Mouse (Mus musculus) ZHBTc4 (cell line): ENCODE data around the gene Atp1b2.
A peak's percentile ranks its signal among the peaks of the same experiment; 100 is the strongest.

Experiments
- DNase-seq: peaks from one replicate; pipeline ENCODE4 v3.0.0-alpha.2; 2011; ENCODE audit warnings: low read depth, low spot score

The Atp1b2 gene

DNA sequence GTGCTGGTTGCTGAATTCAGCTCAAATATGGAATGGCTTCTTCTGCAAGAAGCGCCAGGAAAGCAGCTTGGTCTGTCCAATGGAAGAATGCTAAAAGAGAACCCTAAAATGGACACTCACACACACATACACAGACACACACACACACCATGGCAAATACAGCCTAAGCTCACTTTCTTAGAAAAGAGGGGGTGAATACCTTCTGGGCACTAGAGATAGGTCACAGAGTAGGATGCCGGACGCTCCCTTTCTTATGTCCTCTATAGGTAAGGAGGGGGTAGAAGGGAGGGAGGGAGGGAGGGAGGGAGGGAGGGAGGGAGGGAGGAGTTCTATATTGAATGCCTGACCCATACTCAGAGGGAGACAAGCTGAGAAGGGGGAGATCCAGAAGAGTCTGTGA is 2.8 kb upstream of the Atp1b2 start:
- DNase-seq = no peak

DNA sequence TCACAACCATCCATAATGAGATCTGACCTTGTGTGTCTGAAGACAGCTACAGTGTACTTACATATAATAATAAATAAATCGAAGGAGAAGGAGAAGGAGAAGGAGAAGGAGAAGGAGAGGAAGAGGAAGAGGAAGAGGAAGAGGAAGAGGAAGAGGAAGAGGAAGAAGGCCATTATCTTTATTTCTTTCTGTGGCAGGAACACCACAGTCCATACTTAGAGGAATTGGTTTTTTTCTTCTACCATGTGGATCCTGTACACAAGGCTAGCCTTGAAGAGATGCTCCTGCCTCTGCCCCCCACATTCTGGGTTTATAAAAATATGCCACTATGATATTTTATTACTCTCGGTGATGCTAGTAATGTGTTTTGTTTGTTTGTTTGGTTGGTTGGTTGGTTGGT is 1.1 kb upstream of the Atp1b2 start:
- no peak for DNase-seq

DNA sequence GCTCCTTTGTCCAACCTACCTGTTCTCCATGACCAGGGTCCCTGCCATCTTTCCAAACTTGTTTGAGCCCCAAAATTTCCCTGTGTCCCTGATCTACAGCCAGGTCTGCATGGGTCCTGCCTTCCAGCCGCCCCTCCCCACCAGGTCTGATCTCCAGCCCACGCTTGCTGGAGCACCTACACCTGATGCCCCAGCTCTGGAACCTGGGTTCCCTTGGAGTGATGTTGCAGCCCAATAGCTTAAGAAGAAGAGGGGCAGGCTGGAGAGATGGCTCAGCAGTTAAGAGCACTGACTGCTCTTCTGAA is 701 bp upstream of the Atp1b2 start:
- DNase-seq = no peak

DNA sequence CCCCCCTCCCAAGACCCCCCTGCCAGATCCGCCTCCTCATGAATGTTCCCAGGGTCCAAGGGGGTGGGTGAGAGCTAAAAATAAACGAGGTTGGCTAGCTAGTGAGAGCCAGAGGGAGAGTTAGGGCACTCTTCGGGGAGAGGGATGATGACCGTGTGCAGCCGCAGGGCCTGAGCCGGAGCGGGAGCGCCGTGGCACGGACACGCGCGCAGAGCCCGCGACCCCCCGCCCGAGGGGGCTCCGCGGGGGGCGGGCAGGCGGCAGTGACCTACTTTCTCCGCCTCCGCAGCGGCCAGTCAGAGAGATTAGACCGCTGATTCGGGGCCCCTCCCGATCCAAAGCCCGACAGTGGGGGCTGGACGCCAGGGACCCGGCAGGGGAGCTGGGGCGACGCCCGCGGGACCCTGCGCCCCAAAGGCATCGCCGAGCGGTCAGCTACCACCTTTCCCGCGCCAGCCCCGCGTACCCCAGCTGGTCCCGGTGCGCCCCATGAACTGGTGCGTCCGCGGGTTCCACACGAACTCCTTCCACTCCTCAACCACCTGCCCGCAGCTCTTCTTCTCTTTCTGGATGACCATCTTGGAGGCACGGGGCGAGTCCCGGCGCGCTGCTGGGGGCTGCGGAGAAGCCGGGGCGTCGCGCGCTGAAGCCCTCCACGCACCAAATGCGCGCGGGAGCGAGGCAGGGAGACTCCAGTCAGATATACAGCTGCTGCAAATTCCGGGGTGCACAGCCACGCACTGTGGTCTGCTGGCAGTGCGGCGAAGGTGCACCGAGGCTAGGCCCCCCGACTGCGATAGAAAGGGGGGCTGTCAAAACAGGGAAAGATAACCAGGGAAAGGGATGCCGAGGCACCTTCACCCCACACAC is 712 bp downstream of the Atp1b2 start:
- peak; percentile 26 for DNase-seq

DNA sequence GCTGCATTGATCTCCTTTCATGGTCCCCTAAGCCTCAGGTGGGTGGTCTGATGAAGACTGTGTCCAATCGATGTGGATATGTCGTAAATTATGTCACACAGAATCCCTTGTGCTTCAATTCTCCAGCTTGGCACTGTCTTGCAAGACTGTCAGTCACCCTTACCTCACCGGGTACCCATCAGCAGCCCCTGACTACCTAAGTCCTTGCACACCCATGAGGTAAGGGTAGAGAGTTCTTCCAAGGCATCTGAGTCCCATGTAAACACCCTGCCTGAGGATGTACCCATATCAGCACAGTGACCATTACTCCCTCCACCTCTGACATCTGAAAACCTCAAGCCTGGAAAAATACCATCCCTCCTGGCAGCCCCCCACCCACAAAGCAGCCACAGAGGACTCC is 1.4 kb downstream of the Atp1b2 start:
- no peak for DNase-seq

DNA sequence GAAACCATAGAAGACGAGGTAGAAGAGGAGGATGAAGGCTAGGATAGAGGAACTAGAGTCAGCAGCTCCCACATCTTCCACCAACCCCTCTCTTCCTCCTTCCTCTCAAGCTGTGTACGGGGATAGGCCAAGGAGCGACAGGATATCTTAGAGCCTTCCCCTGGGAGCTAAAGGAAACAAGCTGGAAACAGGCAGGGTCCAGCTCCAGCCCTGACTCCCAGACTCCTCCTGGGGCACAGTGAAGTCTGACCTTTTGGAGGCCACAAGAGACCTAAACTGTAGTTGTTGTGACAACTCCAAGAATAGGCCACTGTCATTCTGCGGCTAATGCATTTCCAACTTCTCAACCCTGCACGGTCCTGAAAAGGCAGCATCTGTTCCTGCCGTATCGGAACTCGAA is 2.2 kb downstream of the Atp1b2 start:
- no peak for DNase-seq

DNA sequence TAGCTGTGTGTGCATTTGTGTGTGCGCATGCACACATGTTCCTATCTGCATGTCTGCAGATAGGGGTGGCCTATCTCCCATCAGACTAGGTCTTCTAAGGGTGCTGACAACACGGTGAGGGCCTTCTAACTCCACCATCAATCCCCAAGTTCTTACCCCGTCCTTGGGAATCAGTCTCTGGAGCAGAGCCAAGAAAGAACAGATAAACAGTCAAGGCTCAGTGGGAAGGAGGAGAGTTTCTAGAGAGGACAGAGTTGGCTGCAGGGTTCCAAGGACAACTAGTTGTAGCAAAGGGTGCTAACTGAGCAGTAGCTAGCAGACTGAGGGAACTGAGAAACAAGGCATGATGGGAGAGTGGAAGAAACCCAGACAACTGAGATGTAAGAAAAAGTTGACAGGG is 4.0 kb downstream of the Atp1b2 start:
- DNase-seq = no peak

DNA sequence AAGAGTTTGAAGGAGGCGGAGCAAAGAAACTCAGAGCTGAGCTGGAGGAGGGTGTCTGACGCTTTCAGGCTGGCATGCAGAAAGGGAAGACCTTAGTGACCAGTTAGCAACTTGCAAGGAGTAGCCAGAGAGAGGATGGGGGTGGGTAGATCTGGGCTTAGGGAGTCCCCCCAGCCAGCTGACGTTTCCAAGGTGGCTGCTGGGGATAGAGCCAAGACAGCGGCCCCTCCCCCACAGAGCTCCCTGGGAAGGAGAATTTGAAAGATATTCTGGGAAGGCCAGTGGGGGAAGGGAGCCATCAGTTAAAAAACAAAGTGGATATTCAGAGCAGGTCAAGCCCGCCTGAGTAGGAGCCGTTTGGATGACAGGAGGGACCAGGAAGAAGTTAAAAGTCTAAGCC is 5.6 kb downstream of the Atp1b2 start:
- DNase-seq = peak; percentile 71

DNA sequence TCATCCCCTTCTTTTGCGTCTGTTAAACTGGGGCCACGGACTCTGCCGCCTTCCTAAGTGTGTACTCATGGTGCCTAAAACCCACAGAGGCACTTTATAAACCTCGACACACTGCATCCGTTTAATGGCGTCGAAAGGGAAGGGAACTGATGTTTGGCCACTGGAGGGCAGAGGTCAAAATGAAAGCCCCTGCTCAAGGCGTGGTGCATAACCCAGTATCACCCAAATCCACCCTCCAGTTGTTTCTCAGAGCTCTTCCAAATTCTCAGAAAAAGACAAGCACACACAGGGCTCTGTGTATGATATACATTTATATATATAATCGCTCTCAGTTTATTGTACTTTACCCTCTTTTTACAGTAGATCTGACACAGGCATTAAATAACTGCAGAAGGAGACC is 6.3 kb downstream of the Atp1b2 start:
- no peak for DNase-seq

DNA sequence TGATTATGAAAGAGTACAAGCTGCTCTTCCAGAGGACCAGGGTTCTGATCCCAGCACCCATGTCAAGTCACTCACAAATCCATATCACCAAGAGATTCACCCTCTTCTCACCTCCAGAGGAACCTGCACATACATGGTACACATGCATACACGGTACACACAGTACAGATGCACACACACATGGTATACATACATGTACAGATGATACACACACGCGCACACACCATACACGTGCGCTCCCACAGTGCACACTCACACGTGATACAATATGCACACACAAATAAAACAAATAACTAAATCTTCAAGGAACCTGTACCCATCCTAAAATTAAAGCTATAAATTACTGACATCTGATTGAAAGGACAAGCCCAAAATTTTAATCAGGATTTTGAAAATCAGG is 10.9 kb downstream of the Atp1b2 start:
- DNase-seq = no peak

DNA sequence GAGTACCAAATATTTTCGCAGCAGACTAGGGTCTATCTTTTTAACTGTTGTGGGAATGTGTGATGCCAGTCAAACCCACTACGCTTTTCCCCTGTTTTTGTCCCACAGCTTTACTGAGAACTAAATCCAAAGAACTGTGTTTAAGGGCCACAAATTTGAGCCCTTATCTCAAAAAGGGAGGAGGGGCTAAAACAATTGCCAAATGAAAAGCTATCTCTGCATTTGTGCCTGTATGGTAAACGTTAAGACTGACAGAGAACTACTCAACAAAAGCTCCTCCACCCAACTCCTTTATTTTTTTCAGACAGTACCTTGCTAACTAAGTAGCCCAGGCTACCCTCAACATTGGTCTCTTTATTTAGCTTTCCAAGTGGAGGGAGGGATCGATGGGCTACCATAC is 12.9 kb downstream of the Atp1b2 start:
- no peak for DNase-seq

DNA sequence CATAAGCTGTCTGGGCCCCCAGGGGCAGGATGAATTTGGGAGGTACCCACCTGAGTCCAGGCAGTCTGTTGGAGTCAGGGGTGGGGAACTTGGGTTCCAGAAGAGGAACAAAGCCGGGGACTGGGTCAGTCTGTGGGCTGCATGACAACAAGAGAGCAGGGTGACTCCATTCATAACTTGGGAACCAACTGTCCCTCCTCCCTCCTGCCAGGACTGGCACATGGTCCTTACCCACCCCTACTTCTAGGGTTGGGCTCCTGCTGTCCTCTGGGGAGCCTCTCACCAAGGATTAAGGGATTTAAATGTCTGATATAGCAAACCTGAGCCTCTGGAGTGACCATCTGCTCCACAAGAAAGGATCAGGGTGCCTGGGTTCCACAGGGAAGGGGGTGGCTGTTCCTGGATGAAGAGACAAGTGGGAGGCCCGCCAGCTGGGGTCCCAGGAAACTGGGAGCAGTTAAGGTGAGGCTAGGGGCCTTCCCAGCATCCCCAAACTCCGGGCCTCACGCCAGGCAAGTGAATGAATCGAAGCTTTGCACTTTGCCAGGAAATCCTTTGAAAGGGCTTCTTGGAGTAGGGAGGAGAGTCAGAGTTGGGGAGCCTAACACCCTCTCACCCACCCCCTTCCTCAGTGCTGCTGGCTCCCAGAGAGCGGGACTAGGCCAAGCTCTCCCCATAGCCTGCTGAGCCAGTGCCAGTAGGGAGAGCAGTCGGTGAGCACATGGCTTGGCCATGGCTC is 13.7 kb downstream of the Atp1b2 start:
- DNase-seq = no peak

DNA sequence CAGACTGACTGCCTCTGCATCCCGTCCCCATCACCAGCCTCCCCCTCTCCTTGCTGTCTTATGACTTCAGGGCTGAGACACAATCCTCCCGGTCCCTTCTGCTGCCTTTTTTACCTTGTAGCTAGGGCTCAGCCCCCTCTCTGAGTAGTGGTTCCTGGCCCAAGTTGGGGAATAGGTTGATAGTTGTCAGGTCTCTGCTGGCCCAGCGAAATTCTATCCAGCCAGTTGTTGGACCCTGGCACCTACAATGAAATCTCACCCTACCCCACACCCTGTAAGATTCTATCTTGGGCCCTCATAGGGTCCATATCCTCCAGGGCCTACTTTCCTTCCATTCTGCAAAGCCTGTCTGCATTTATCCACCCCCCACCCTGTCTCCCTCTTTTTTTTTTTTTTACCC is 14.3 kb downstream of the Atp1b2 start:
- DNase-seq = no peak

DNA sequence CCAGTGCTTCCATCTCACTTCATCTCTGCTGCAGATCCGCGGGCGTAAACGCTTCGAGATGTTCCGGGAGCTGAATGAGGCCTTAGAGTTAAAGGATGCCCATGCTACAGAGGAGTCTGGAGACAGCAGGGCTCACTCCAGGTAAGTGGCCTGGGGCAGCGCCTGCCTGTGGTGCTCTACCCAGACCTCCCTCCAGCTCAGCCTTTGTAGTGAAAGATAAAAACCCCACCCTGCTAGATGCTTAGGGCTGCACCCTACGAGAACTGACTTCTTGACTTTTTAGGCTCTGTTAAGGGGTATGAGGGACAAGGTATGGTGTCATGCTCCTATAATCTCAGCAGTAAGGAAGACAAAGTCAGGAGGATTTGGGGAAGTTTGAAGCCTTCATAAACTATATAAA is 15.1 kb downstream of the Atp1b2 start:
- no peak for DNase-seq

DNA sequence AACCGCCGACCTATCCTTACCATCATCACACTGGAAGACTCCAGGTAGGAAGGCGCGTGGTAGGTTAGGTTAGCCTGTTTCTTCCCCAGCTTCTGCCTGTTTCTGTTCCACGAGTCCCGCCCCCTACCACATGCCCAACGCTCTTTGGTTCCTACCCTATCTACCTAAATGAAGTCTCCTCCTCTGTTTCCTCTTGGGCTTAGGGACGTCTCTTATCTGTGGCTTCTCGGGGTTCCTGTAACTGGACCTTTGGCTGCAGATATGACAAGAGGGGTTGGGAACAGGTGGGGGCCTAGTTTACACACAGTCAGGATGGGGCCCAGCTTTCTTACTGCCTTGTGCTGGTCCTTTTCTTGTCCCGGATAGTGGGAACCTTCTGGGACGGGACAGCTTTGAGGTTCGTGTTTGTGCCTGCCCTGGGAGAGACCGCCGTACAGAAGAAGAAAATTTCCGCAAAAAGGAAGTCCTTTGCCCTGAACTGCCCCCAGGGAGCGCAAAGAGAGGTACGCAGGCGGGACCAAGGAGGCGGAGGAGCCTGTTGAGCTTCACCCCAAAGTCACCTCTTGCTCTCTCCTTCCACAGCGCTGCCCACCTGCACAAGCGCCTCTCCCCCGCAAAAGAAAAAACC is 16.4 kb downstream of the Atp1b2 start:
- no peak for DNase-seq

DNA sequence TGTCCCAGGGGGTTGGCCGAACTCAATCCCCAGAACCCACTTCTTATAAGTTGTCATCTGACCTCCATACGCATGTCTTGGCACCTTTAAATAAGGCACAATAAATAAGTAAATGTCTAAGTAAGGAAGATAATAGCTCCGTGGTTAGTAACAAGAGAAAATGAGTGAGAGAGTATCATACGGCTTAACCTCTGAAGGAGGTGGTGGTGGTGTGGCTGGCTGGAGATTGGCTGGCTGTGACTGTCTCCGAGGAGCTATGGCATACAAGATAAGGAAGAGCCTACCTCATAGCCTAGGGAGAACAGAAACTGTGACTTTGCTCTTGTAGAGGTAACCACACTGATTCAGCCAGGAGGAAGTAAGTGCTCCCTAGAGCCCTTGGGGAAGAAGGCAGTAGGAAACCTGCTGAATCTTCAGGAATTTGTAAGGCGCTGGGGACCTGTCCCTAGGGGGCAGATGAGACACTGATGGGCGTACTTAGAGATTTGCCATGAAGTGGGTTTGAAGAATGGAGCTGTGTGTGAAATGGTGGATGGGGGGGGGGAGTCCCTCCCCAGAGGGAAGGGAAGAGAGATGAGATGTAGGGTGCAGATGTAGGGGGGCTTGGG is 19.9 kb downstream of the Atp1b2 start:
- peak; percentile 69 for DNase-seq

DNA sequence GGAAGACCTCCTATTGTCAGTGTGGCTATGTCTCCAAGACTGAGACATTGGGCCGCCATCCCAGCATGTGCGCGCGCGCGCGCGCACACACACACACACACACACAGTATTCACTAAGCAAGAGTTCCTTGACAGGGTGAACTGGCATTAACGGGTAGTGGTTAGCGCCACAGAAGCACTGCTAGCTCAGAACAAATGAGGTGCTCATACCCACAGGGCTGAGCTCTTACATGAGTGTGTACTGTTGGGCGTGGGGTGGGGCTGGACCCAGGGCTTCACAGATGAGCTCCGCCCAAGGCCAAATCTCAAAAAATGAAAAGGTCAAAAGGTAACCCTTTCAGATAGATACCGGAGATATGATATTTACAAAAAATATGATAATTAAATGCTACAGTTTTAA is 20.8 kb downstream of the Atp1b2 start:
- DNase-seq = peak; percentile 70

DNA sequence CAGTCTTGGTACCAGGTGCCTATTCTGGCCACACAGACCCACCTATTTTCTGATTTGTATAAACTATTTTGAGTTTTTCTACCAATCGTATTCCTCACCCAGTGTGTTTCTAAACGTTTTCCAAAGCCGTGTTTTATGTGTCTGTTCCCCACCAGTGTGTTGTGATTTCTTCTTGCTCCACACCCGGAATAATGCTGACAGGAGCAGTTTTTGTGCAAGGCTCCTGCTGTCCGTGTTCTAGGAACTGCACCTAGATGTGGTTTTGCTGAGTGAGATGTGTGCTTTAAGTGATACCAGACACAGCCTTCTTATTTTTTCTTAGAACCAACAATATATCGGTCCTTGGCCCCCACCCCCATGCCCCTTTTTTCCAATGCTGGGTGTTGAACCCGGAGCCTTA is 21.7 kb downstream of the Atp1b2 start:
- no peak for DNase-seq

DNA sequence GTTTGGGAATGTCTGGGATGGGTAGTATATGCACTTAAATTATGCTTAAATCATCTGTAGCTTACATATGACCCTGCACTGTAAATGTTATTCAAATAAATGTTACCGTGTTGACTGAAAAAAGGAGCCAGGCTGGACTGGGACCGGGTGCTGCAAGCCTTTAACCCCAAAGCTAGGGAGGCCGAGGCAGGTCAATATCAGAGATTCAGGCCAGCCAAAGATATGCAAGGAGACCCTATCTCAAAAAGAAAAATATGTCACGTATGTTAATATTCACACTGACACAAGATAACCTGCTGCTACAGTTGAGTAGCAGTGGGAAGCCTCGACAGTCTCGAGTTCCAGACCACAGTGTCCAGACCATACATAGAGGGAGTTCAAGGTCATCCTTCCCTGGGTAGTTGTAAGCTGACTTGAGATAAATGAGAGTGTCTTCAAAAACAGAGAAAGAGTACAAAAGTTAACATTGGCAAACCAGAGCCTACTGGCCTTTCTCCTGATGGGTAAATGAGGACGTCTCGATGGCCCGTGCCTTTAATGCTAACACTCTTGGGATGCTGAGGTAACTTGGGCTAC is 23.4 kb downstream of the Atp1b2 start:
- DNase-seq = peak; percentile 66

DNA sequence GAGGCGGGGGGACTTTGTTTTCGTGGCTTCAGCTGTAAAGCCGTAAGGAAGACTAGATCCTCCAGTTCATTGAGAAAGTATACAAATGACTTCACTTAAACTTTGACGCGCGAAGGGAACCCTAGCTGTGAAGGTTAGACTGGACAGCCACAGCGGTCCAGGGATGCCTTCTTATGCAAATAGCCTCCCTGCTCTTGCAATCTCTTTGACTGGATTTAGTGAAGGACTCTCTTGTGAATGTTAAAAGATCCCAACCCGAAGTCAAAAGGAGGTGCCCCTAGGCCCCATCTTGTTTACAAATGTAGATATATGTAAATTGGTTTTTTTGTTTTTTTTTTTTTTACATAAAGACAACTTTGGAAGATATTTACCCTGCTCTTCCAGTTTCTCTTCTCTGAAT is 23.9 kb downstream of the Atp1b2 start:
- peak; percentile 95 for DNase-seq

DNA sequence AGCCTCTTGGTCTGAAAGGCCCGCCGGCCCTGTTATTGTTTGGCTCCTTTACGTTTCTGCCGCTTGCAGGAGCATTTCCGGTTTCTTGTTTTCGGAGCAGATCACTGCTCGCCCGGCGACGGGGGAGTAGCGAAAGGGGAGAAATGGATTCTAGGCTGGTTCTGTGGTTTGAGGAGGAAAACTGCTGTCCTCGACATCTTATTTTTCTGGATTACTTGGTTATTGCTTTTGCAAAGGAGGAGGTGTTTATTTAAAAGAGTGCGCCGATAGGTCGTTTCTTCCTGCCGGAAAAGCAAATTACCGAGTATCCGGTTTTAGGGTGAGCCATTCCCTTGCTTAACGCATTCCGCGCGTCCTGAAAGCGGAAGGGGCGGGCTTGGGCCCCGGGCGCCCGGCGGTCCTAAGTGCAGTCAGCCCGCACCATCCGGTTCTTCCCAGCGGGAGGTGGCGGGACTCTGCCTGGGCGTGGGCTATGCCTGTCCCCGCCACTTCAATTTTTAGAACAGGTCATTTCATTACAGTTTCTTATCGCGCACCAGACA is 24.5 kb downstream of the Atp1b2 start:
- DNase-seq = peak; percentile 99
